Mouse (Mus musculus): Measurements from ENCODE around the gene Gm20479.

DNA sequence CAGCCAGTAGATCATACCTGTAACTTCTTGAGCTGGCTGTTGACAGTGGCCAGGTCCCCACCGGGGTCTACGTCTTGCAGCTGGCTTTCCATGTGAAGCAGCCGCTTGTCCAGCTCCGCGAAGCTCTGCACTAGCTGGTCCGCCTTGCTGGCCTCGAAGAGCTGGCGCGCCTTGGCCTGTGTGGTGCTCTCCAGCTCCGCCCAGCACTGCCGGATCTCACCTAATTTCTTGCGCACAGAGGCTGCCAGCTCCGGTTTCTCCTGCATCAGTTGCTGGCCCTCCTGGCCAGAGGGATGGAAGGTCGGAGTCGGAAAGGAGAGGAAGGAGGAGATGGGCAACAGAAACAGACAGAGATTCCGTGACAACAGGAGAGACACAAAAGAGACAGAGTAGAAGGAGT, 34.2 kb upstream of the Gm20479 start:
- no peak for TF ChIP-seq CTCF (conservative IDR thresholded peaks at IDR 0.05 in 1 of 2, IDR thresholded peaks at IDR 0.05 in 1 of 2; ENCODE audit: low read depth in 2 of 2, low read length in 2 of 2)
- no peak for TF ChIP-seq ZKSCAN1 (IDR thresholded peaks at IDR 0.05; ENCODE audit: borderline replicate concordance, low read depth, low read length)
- TF ChIP-seq USF2 (conservative IDR thresholded peaks at IDR 0.05; ENCODE audit: low read depth, low read length), result no peak
- no peak for TF ChIP-seq POLR2A (IDR thresholded peaks at IDR 0.05; ENCODE audit: low read depth, low read length)
- TF ChIP-seq TCF12 (IDR thresholded peaks at IDR 0.05; ENCODE audit: low read depth, low read length), result no peak
- no peak for TF ChIP-seq POLR2AphosphoS2 (IDR thresholded peaks at IDR 0.05; ENCODE audit: low read depth, low read length)
- no peak for TF ChIP-seq SIN3A (IDR thresholded peaks at IDR 0.05; ENCODE audit: low read length)
